Mouse (Mus musculus): Measurements from ENCODE around the gene Rtf1.
A peak's percentile ranks its signal among the peaks of the same experiment; 100 is the strongest.
"Not testable (repeated sequence)": the region's sequence is repeated elsewhere in the genome, so short reads cannot be mapped to it uniquely, and the experiment has no call there.

Gene Rtf1

DNA sequence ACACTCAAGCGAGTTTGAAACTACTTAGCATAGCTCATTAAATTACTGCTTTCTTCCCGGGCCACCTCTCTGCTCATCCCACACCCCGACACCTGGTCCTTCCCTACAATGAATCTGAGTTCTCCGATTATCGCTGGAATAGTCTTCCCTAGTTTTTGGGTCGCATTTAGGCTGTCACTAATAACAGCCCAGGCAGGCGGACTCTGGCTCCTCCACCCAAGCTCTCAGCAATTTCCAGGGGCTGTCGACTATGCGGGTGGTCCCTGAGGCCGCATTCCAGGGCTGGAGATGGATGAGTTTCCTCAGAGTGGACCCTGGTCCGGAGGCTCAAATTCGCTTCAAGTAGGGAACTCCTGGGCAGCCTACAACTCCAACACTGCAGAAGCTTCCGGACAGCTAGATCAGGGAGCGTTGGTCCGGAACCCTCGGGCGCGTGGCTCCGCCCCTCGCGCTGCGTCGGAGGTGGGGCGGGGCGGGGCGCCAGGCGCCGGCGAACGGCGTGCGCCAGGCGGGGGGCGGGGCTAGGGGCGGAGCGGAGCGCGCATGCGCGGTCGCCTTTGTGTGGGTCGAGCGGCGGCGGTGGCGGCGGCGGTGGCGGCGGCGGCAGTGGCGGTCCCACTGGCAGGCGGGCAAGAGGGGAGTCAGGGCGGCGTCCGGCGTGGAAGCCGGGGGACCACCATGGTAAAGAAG is at the start of gene Rtf1:
Gene Rtf1 (plus strand): TSS at position 544 of the 690 bp plus-strand sequence.
- DNase-seq (ENCODE audit: low spot score in 2 of 2): peak; percentile 93 to 95

DNA sequence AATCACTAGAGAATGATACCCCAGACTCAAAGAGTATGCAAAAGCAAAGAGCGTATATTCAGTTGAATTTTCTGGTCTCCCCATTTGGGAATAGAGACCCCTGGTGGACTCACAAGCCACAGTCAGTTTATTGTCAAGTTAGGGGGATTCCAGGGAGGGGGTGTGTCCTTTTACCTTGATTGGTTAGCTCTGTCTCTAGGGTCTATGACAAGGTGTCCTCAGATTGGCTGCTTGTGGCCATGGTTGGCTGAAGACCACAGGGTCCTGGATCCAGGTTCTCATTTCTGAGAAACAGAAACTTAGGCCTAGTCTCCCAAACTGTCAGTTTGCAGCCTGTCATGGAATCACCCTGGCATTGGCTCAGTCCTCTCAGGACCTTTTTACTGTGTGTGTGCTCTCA is 38.1 kb upstream of the Rtf1 start:
- DNase-seq (ENCODE audit: low spot score in 2 of 2): no peak

DNA sequence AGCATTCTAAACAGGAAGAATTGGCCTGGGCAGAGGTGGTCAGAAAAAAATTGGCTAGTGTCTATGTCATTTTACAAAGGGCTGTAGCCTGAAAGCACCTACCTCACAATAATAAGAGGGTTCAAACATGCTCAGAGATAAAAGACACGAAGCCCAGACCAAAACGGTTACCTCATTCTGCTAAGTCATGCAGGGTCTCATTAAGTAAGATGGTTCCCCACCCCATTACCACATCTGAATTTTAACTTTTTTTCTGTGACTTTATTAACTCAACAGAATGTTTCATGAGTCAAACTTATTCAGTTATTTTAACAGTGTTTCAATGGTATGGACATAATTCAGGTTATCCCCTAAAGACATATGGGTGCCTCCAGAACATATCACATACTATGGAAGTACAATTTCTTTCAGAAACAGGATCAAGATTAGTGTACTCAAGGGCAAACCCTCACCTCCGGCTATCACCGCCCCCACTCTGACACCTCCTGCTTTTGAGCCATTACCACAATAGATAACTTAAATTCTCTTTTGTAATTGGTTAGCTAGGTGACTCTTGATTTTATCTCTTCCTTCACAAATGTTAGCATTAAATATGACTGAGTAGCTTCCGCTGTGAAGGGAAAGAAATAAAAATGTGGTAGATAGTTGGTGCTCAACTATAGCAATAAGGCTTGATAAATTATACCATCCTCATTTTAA is 33.5 kb upstream of the Rtf1 start:
- no peak for DNase-seq (ENCODE audit: low spot score in 2 of 2)

DNA sequence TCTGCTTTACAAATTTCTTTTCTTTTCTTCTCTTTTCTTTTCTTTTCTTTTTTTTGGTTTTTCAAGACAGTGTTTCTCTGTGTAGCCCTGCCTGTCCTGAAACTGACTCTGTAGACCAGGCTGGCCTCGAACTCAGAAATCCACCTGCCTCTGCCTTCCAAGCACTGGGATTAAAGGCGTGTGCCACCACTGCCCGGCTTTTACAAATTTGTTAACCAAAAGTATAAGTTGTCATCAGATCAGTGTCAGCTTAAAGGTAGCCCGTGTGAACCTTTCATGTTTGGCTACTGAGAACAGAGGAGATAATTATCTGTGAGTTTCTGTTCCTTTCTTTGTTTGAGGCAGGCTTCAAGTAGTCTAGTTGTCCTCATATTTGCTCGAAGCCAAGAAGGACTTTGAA is 30.6 kb upstream of the Rtf1 start:
- no peak for DNase-seq (ENCODE audit: low spot score in 2 of 2)

DNA sequence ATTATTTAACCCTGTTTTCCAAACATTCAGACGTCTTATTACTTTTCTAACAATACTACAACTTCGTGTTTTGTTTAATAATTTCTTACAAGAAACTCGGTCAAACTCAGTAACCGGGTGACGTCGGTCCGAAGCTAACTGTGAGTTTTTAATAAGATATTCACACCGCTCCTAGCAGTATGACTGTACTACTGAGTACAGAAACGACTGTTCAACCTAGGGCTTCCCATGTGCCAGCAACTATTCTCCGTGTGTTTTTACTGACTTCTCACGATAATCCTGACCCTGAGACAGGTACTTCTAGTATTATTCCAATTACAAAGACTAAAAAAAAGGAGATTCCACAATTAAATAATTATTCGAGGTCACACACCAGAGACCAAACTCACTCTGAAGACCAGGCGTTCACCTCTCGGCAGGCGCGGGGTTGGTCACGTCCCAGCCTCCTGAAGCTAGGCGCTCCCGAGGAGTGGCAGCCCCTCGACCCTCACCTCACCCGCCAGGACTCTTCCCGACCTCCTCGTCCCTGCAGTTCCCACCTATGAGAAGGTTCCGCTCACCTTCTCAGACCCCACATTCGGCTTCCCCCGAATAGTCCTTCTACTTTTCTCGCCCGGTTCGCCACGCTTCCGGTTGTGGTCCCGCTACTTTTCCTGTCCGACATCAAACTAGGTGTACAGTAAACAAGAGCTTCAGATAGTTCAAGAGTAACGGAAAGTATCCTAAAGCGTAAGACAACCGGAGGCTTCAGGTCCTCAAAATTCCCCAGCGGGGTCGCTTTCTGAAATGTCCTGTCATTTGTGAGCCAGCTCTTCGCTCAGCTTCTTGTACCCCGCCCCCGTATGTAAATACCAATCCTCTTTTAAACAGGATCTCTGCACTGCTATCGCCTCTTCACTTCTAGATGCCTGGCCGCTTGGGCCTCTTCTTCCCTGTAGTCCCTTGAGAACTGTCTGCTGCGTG is 12.4 kb upstream of the Rtf1 start, which contains the start of gene Ndufaf1:
Gene Ndufaf1 (minus strand): TSS at position 608 of the 963 bp plus-strand sequence.
- peak; percentile 79 to 80 for DNase-seq (ENCODE audit: low spot score in 2 of 2)

DNA sequence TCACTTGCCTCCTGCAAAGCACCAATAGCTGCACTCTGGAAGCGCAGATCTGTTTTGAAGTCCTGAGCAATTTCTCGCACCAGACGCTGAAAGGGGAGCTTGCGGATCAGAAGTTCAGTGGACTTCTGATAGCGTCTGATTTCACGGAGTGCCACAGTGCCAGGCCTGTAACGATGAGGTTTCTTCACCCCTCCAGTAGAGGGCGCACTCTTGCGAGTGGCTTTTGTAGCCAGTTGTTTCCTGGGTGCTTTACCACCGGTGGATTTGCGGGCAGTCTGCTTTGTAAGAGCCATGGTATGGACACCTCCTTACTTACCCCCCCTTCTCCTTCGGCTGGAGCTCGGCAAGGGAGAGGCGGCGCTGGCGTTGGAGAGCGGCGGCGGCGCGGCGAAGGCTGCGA is 9.1 kb upstream of the Rtf1 start:
- DNase-seq (ENCODE audit: low spot score in 2 of 2): not testable (repeated sequence)

DNA sequence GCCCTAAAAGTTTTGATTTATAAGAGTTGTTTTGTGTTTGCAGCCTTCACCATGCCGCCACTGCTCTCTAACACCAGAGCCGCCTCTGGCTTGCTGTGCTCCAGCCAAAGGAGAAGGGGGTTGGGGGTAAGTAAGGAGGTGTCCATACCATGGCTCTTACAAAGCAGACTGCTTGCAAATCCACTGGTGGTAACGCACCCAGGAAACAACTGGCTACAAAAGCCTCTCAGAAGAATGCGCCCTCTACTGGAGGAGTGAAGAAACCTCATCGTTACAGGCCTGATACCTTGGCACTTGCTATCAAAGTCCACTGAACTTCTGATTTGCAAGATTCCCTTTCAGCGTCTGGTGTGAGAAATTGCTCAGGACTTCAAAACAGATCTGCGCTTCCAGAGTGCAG is 5.9 kb upstream of the Rtf1 start:
- no peak for DNase-seq (ENCODE audit: low spot score in 2 of 2)

DNA sequence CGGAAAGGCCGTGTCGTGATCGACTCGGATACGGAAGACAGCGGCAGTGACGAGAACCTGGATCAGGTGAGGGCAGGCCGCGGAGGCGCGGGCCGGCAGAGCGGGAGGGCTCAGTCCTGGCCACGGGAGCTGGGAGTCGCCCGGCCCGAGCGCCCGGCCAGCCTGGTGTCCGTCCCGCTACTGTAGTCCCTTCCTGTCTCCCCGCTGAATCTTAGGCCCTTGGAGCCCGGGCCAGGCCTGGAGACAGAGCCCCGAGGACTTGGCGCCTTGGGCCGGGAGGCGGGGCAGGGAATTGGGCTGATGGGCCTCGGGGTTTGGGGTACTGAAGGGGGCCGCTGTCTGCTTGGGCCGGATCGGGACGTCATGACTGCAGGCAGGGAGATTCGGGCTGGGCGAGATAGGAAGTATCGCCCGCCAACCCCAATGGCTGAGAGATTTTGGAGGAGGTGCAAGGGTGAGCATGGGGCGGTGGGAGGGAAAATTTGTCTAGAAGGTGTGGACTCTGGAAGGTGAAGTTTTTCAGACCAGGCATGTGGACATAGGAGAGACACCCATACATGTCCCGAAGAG is 432 bp downstream of the Rtf1 start:
- no peak for DNase-seq (ENCODE audit: low spot score in 2 of 2)

DNA sequence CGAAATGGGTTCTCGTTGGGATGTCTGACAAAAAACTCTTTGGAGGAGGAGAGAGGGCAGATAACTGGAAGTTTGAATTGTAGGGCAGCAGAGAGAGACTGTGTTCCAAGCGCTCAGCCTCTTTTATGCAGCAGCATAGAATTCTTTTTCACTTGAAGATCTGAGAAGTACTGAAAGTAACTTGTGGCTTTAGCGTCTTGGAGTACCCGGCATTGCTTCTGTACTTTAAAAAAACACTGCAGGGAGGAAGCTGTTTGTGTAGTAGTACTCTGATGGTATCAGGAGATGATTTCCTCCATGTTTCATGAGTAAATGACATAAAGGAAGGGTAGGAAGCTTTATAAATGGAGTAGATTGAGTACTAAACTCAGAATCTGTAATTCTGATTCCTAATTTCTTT is 963 bp downstream of the Rtf1 start:
- no peak for DNase-seq (ENCODE audit: low spot score in 2 of 2)

DNA sequence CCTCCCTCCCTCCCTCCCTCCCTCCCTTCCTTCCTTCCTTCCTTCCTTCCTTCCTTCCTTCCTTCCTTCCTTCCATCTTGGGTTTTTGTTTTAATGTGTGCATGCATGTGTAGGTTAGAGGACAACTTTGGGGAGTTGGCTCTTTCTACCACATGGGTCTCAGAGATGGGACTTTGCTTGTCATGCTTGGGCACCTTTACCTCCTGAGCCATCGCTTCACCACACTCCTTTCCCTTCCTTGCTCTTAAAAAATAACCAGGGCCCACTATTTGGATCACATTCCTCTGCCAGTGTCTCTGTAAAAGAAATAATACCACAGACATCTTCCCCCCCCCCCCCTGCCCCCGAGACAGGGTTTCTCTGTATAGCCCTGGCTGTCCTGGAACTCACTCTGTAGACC is 8.8 kb downstream of the Rtf1 start:
- DNase-seq (ENCODE audit: low spot score in 2 of 2): no peak

DNA sequence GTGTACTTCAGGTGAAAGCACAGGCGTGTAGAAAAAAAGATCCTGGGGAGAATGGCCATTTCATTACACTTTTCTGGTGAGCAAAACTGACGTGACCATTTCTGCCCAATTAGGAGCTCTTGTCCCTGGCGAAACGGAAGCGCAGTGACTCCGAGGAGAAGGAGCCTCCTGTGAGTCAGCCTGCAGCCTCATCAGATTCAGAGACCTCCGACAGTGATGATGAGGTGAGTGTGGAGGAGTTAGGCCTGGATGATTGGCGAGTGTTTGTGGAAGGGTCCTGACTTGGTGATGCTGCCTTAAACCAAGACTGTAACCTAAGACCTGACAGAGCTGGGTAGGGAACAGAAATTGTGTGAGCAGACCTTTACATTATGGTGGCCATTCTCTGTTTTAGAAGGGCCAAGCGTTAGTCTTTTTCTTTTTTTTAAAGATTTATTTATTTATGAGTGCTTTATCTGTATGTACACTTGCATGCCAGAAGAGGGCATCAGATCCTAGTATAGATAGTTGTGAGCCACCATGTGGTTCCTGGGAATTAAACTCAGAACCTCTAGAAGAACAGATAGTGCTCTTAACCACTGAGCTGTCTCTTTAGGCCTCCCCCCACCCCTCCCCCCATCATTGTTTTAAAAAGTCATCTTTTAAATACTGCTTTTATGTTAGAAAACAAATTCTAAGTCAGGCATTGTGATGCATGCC is 17.3 kb downstream of the Rtf1 start:
- no peak for DNase-seq (ENCODE audit: low spot score in 2 of 2)

DNA sequence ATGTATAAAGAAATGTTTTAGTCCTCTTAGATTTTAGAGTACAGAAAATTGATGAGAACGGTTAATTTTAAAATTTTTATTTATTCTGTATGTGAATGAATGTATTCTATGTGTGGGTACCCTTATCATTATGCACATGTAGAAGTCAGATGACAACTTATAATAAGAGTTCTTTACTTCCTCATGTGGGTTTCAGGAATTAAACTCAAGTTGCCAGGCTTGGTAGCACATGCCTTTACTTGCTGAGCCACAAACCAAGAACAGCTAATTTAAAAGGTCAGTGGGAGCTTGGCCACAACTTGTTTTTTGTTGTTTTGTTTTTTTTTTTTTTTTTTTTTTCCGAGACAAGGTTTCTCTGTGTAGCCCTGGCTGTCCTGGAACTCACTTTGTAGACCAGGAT is 20.0 kb downstream of the Rtf1 start:
- DNase-seq (ENCODE audit: low spot score in 2 of 2): no peak

DNA sequence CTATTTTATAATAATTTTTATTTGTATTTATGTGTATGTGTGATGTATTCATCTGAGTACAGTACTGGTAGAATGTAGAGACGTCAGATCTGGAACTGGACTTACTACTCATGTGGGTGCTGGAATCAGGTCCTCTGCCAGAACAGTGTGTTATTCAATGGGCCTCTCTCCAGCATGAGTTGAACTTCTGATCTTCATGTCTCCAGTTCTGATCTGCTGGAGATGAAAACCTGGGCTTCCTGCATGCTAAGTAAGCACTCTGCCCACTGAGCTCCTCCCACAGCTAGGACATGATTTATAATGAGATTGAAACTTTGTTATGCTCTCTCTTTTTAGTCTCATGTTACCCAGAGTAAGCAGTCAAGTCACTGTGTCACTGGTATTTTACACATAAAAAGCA is 21.2 kb downstream of the Rtf1 start:
- DNase-seq (ENCODE audit: low spot score in 2 of 2): peak in 1 of 2 experiments; percentile 4

DNA sequence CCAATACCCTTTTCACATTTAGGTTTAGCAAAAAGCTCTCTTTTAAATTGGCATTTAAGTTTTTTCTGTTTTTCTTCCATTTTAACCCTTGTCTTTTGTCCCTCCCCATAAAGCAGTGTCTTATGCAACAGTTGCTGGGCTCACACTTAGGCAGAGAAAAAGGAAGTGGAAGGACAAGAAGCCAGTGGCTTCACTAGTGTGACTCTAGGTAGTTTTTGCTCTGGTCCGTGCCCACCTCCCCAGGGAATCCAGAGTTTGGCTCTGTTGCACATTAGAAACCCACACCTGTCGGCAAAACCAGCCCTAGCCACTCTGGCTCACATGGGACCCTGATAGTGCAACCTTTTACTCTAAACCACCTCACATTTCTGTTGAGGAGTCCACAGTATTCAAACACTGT is 23.6 kb downstream of the Rtf1 start:
- DNase-seq (ENCODE audit: low spot score in 2 of 2): no peak

DNA sequence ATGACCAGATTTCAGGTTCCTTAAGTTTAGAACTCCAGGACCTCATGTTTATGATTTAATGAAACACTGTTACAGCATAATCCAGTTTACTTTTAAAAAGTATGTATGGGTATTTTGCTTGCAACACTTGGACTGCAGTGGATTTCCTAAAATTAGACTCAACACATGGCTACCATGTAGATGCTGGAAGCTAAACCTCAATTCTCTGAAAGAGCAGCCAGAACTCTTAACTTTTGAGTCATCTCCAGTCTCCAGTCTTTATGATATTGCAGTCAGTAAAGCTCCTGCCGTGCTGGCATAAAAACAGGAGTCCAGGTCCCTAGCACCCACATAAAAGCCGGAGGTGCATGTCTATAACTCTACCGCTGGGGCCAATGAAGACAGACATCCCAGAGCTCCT is 25.1 kb downstream of the Rtf1 start:
- no peak for DNase-seq (ENCODE audit: low spot score in 2 of 2)

DNA sequence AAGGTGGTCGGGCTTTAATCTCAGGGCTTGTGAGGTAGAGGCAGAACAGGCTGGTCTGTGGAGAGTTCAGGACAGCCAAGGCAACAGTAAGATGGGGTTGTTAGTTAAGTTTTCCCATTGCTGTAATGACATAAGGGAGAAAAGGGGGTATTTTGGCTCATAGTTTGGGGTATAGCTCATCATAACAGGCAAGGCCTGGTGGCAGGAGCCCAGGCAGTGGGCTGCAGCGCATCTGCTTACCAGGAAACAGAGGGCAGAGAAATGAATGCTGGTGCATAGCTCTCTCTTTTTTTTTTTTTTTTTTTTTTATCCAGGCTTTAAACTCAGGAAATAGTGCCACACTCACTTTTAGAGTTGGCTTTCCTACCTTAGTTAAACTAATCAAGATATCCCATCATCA is 28.3 kb downstream of the Rtf1 start:
- DNase-seq (ENCODE audit: low spot score in 2 of 2): no peak

DNA sequence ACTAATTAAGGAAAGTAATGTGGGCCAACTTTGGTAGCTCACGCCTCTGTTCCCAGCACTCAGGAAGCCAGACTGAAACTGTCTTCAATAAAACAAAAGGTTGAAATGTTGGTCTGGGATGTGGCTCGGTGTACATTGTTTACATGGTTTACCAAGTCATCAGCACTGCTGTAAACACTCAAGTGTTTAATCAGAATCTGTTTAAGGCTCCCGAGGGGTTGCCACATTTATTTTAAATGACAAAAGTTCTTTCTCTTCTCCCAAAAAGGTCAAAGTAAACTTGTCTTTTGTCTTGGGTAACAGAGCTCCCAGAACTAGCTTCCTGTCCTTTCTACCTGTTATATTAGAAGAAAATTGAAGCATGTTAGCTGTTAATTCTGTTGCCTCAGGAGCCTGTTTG is 32.8 kb downstream of the Rtf1 start:
- DNase-seq (ENCODE audit: low spot score in 2 of 2): no peak

DNA sequence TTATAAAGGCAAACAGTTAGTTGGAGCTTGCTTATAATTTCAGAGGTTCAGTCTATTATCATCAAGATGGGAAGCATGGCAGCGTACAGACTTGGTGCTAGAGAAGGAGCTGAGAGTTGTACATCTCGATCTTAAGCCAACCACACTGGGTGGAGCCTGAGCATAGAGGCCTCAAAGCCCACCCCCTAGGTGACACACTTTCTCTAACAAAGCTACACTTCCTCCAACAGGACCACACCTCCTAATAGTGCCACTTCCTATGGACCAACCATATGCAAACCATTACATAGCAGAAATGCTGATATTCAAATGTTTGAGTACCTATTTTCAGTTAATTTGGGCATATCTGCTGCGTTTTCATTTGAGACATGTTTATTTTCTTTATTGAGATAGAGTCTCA is 35.1 kb downstream of the Rtf1 start:
- no peak for DNase-seq (ENCODE audit: low spot score in 2 of 2)

DNA sequence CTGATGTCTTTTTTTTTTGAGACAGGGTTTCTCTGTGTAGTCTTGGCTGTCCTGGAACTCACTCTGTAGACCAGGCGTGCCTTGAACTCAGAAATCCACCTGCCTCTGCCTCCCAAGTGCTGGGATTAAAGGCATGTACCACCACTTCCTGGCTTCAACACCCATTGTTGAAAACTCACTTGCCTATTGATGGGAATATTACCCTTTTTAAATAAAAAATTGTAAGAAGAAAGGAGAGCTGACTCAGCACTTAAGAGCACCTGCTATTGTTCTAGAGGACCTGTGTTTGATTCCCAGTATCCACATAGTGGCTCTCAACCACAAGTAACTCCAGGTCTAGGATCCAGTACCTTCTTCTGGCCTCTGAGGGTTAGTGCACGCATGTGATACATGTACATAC is 41.0 kb downstream of the Rtf1 start:
- not testable (repeated sequence) for DNase-seq (ENCODE audit: low spot score in 2 of 2)

DNA sequence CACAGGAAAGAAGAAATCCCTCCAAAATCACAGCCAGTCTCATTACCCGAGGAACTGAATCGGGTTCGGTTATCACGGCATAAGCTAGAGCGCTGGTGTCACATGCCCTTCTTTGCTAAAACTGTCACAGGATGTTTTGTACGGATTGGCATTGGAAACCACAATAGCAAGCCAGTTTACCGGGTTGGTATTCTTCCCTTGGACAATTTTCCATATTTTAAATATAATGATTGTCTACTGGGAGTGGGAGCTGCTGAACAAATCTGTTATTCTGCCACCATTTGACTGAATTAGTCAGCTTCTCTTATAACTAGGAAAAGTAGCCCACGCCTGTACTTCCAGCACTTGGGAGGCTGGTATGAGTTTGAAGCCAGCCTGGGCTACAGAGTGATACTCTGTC is 46.2 kb downstream of the Rtf1 start:
- DNase-seq (ENCODE audit: low spot score in 2 of 2): no peak

DNA sequence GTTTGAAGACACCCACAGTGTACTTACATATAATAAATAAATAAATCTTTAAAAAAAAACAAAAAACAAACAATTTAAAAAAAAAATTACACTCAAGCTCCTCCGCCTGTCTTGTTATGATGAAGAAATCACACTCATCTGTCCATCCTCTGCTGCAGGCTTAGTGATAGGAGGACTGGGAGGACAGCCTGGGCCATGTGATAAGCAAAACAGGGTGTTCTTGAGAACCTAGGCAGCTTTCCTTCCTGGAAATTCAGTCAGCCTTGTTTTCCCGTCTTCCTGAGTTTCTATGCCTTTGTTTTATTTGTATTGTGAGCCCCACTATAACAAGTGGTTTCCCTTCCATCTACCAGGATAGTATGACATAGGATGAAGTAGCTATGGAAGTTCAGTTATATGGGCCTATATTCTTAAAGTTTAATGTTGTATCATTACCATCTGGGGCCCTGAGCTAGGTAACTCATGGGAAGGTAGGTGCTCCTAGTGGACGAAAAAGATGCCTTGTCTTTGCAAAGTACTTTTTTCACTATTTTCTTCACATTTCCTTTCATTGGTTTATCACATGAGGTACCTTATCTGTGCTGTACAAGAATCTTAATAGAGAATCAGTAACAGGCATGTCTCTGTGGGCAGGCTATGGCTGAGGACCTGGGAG is 53.0 kb downstream of the Rtf1 start:
- no peak for DNase-seq (ENCODE audit: low spot score in 2 of 2)

Measured in urinary bladder, postnatal 36 days (tissue).